Mouse (Mus musculus) limb, embryonic 13.5 days (tissue): Measurements from ENCODE around the gene Ptges3. TPM values are rescaled to one million over a fixed set of nuclear protein-coding genes. Genes with fewer than 3 reads are reported as not detected.

Experiments used
- ATAC-seq: fragments of 200-750 bp; cut with Nextera tagmentation; 2 replicates; pipeline ENCODE4 v1.8.0; 2017; ENCODE audit warnings: low read depth, moderate number of reproducible peaks, moderate TSS enrichment; ENCODE audit not compliant: low FRiP score
- H3K27ac ChIP-seq: fragments of 300-500 bp; sonication (generic); 2 replicates; pipeline ENCODE4 v1.5.1; 2015; ENCODE audit warnings: inconsistent platforms, mild to moderate bottlenecking, moderate library complexity
- H3K27me3 ChIP-seq: fragments of 300-500 bp; sonication (generic); 2 replicates; pipeline ENCODE4 v1.6.1; 2015; ENCODE audit warnings: mild to moderate bottlenecking, inconsistent platforms
- H3K36me3 ChIP-seq: fragments of 300-500 bp; sonication (generic); 2 replicates; pipeline ENCODE4 v1.6.1; 2015; ENCODE audit warnings: inconsistent platforms, mild to moderate bottlenecking, moderate library complexity
- H3K4me1 ChIP-seq: fragments of 300-500 bp; sonication (generic); 2 replicates; pipeline ENCODE4 v1.6.1; 2015; ENCODE audit warnings: inconsistent platforms
- H3K4me2 ChIP-seq: fragments of 300-500 bp; sonication (generic); replicated peaks from 2 replicates; pipeline ENCODE4 v1.6.1; 2015; ENCODE audit warnings: inconsistent platforms, mild to moderate bottlenecking, moderate library complexity
- H3K4me3 ChIP-seq: fragments of 300-500 bp; sonication (generic); 2 replicates; pipeline ENCODE4 v1.5.1; 2015; ENCODE audit warnings: moderate library complexity, mild to moderate bottlenecking, inconsistent platforms
- H3K9ac ChIP-seq: fragments of 300-500 bp; sonication (generic); 2 replicates; pipeline ENCODE4 v1.6.1; 2015; ENCODE audit warnings: mild to moderate bottlenecking, inconsistent platforms
- H3K9me3 ChIP-seq: fragments of 300-500 bp; sonication (generic); 2 replicates; pipeline ENCODE4 v1.6.1; 2016; ENCODE audit warnings: inconsistent platforms
- WGBS: fragments of 180-500 bp; shearing (Covaris S2); methylation state at CpG from one replicate; pipeline ENCODE4 v1.1.7; 2015; 5-methylcytosine and 5-hydroxymethylcytosine counted together
- microRNA counts: library from miRNA; unstranded; fragments of <30 nt; microRNA quantifications from one replicate; lab custom pipeline; 2016
- microRNA-seq: library from miRNA; unstranded; fragments of <30 nt; microRNA quantifications from one replicate; pipeline ENCODE4, GENCODE M21; 2016
- polyA plus RNA-seq: library from polyadenylated mRNA; unstranded; fragments of >200 nt; fragmentation: Nextera tagmentation; extraction: Ambion mirVana; gene quantifications from 2 replicates; pipeline ENCODE4 v1.2.1, GENCODE M21; 2015

The Ptges3 gene
- polyA plus RNA-seq, 1 experiment from 2014 or later = 574 TPM

DNA sequence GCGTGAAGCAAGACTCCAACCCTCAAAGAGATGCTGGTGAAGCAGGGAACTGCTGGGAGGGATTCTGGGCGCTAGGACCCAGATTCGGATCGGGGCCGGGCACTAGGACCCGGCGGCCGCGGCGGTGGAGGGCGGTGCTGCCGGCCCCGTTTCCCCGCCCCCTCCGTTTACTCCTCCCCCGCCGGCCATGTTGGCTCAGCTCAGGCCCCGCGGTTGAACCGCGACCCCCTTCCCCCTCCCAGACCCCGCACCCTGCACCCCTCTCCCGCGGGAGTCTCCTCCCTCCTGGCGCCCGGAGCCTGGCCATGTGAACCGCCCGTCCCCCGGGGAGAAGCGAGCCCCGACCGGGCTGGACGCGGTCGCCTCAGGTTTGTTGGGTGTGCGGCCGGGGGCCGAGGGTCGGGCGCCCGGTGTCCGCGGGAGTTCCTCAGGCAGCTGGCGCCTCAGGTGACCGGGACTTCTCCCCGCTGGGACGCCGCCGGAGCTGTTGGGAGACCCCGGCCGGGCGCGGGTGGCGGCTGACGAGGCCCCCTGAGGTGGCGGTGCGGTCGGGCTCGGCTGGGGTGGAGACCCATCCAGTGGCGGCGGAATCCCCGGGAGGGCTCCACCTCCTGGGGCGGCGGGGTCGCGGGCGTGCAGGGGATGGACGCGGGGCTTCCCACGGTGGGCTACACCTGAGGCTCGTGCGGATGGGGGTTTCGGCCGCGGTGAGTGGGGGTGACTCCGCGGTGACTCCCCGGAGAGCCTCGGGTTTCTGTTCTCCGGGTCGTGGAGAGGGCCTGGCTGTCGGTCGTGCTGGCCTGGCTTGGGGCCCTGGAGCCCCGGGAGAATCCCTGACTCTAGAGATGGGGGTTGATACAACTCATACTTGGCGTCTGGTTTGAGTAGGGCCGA is 38.2 kb downstream of the Ptges3 start:
- Histone ChIP-seq H3K4me2 (peak overlapping the region; percentile 88), H3K27me3 (no peaks in the 10 kb centered on the region), H3K9ac (peak overlapping the region; percentile 94), H3K9me3 (no peaks in the 10 kb centered on the region), H3K27ac (peak overlapping the region; percentile 74), H3K4me1 (peaks cover 40% of the 10 kb centered on the region), H3K36me3 (no peaks in the 10 kb centered on the region), H3K4me3 (peak overlapping the region; percentile 99)
- peak; percentile 86 for ATAC-seq
- WGBS = under 1% methylated on average over 78 of the region's 86 CpGs

GRCm38 (mm10) chr10:128097587-128097971 is 38.8 kb downstream of the Ptges3 start:
- ATAC-seq = no peak
- Histone ChIP-seq H3K36me3 (no peaks in the 10 kb centered on the region), H3K4me1 (peaks cover 35% of the 10 kb centered on the region), H3K4me2 (peak overlapping the region; percentile 88), H3K9ac (peak overlapping the region; percentile 94), H3K27me3 (no peaks in the 10 kb centered on the region), H3K4me3 (peak overlapping the region; percentile 99), H3K27ac (peak overlapping the region; percentile 74), H3K9me3 (no peaks in the 10 kb centered on the region)
- 0% methylated on average over 13 of the region's 13 CpGs for WGBS

DNA sequence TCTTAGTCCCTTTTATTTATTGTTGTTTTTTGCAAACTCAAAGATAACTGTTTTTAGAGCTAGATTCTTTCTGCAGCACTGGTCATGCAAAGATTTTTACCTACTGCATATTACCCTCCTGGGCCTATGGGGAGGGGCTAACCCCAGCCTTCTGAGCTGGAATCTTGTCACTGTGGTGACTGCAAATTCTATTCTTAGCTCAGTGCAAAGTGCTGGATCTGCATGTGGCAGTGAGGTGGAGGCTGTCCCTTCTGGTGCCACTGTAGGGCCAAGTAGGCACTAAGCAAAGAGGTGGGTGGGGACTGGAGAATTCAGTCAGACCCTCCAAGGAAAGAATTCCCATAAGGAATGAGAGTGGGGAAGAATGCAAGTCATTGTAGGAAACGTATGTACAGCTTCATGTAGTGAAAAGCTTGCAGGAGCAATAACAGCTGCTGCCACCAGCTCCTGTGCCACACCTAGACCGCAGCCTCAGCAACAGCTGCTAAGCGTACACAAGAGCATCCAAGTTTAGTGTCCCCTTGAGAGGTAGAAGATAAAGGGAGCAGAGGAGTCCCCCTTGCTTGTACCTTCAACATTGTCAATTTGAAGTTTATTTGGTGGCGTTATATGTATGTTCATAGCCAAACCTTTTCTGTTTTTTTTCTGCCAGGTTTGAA is 51.5 kb downstream of the Ptges3 start:
- H3K4me2 ChIP-seq = no peak overlapping the region
- no peaks in the 10 kb centered on the region for H3K4me1 ChIP-seq
- H3K4me3 ChIP-seq = no peak overlapping the region
- 89% methylated on average over 4 of the region's 4 CpGs for WGBS
- no peaks in the 10 kb centered on the region for H3K27me3 ChIP-seq
- peaks cover 61% of the 10 kb centered on the region for H3K36me3 ChIP-seq
- H3K27ac ChIP-seq = no peak overlapping the region
- no peak for ATAC-seq
- no peaks in the 10 kb centered on the region for H3K9me3 ChIP-seq
- H3K9ac ChIP-seq = no peak overlapping the region

GRCm38 (mm10) chr10:128111227-128111626 is 52.5 kb downstream of the Ptges3 start:
- Histone ChIP-seq H3K4me1 (no peaks in the 10 kb centered on the region), H3K27ac (no peak overlapping the region), H3K36me3 (peaks cover 71% of the 10 kb centered on the region), H3K27me3 (no peaks in the 10 kb centered on the region), H3K4me2 (no peak overlapping the region), H3K9ac (no peak overlapping the region), H3K9me3 (no peaks in the 10 kb centered on the region), H3K4me3 (no peak overlapping the region)
- ATAC-seq = no peak

DNA sequence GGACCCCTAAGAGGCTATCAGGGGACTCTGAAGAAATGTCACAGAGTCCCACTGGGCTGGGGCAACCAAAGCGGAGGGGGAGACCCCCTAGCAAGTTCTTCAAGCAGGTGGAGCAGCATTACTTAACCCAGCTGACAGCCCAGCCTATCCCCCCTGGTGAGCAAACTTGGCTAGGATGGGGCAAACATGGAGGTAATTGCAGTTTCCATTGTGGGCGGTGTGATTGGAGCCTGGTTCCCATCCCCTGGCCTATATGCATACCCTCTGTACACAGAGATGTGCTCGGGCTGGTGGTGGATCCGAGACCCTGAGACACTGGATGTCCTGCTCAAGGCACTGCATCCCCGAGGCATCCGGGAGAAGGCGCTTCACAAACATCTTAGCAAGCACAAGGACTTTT is 65.1 kb downstream of the Ptges3 start:
- no peaks in the 10 kb centered on the region for H3K27me3 ChIP-seq
- H3K36me3 ChIP-seq = peaks cover 97% of the 10 kb centered on the region
- no peaks in the 10 kb centered on the region for H3K9me3 ChIP-seq
- H3K4me2 ChIP-seq = no peak overlapping the region
- no peak for ATAC-seq
- no peak overlapping the region for H3K9ac ChIP-seq
- H3K4me1 ChIP-seq = no peaks in the 10 kb centered on the region
- WGBS = 92% methylated on average over 7 of the region's 7 CpGs
- no peak overlapping the region for H3K27ac ChIP-seq
- H3K4me3 ChIP-seq = no peak overlapping the region

DNA sequence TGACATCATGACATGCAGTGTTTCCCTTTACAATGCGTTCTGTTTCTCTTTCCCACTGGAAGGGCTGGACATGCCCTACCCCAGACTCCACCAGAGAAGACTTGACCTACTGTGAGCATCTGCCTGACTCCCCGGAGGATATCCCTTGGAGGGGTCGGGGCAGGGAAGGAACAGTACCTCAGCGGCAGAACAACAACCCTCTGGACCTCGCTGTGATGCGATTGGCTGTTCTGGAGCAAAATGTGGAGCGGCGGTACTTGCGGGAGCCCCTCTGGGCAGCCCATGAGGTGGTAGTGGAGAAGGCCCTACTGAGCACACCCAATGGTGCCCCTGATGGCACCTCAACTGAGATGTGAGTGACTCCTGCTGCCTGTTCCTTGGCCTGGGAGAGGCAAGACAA is 66.1 kb downstream of the Ptges3 start:
- WGBS = 94% methylated on average over 9 of the region's 9 CpGs
- H3K9ac ChIP-seq = no peak overlapping the region
- no peak for ATAC-seq
- H3K4me1 ChIP-seq = no peaks in the 10 kb centered on the region
- H3K27ac ChIP-seq = no peak overlapping the region
- H3K4me3 ChIP-seq = no peak overlapping the region
- H3K9me3 ChIP-seq = no peaks in the 10 kb centered on the region
- no peak overlapping the region for H3K4me2 ChIP-seq
- peaks cover 94% of the 10 kb centered on the region for H3K36me3 ChIP-seq
- no peaks in the 10 kb centered on the region for H3K27me3 ChIP-seq

GRCm38 (mm10) chr10:128125951-128126350 is 67.2 kb downstream of the Ptges3 start:
- H3K27me3 ChIP-seq = no peaks in the 10 kb centered on the region
- H3K9ac ChIP-seq = no peak overlapping the region
- H3K4me1 ChIP-seq = no peaks in the 10 kb centered on the region
- H3K36me3 ChIP-seq = peaks cover 94% of the 10 kb centered on the region
- H3K4me2 ChIP-seq = no peak overlapping the region
- no peak overlapping the region for H3K4me3 ChIP-seq
- no peak for ATAC-seq
- H3K27ac ChIP-seq = no peak overlapping the region
- no peaks in the 10 kb centered on the region for H3K9me3 ChIP-seq
- WGBS = 91% methylated on average over 14 of the region's 14 CpGs

MicroRNA genes within 50 kb of the gene (microRNA counts, 519-probe panel; counts per million panel counts)
- microRNA mmu-miR-677 (lab: Ali Mortazavi, UCI) = not detected

Small RNA genes lying within 50 kb of the gene (microRNA-seq; reads per million reads assigned to microRNA genes)
- gene Mir677 = 11.0 reads per million, percentile 29 among the genes with 10 or more reads in this experiment

Other genes starting within 250 kb of the Ptges3 start
- not detected in 2 replicates for gene Rdh19, start 209.0 kb upstream of the Ptges3 start, polyA plus RNA-seq
- gene Rdh16f2, start 192.5 kb upstream of the Ptges3 start, polyA plus RNA-seq = not detected in 2 replicates
- gene Rdh7, start 170.1 kb upstream of the Ptges3 start, polyA plus RNA-seq = not detected in 2 replicates
- gene Sdr9c7, start 160.4 kb upstream of the Ptges3 start, polyA plus RNA-seq = not detected in 2 replicates
- not detected in 2 replicates for gene Hsd17b6, start 51.3 kb upstream of the Ptges3 start, polyA plus RNA-seq
- gene Prim1, start 43.8 kb upstream of the Ptges3 start, polyA plus RNA-seq = 93.3 and 96.1 TPM in 2 replicates
- gene Naca, start 23.4 kb upstream of the Ptges3 start, polyA plus RNA-seq = 797 and 826 TPM in 2 replicates
- 1,947 and 1,954 TPM in 2 replicates for gene Atp5b, start 24.3 kb downstream of the Ptges3 start, polyA plus RNA-seq
- gene Baz2a, start 32.6 kb downstream of the Ptges3 start, polyA plus RNA-seq = 9.0 and 10.5 TPM in 2 replicates
- gene Rbms2, start 121.3 kb downstream of the Ptges3 start, polyA plus RNA-seq = 39.0 and 40.6 TPM in 2 replicates
- gene Gls2, start 135.5 kb downstream of the Ptges3 start, polyA plus RNA-seq = 1.8 and 2.5 TPM in 2 replicates
- 34.5 and 35.2 TPM in 2 replicates for gene Spryd4, start 152.9 kb downstream of the Ptges3 start, polyA plus RNA-seq
- gene Mip, start 166.9 kb downstream of the Ptges3 start, polyA plus RNA-seq = 0.45 and 0.57 TPM in 2 replicates
- 75.7 and 76.4 TPM in 2 replicates for gene Timeless, start 173.1 kb downstream of the Ptges3 start, polyA plus RNA-seq
- 0.27 and 0.63 TPM in 2 replicates for gene Apon, start 195.1 kb downstream of the Ptges3 start, polyA plus RNA-seq
- not detected in 2 replicates for gene Apof, start 209.7 kb downstream of the Ptges3 start, polyA plus RNA-seq
- 14.6 and 16.6 TPM in 2 replicates for gene Stat2, start 211.6 kb downstream of the Ptges3 start, polyA plus RNA-seq
- gene Il23a, start 239.8 kb downstream of the Ptges3 start, polyA plus RNA-seq = 0.18 TPM in 1 of 2 replicates, not detected in the other
- gene Pan2, start 244.4 kb downstream of the Ptges3 start, polyA plus RNA-seq = 33.6 and 35.2 TPM in 2 replicates